Mouse (Mus musculus) lung, adult 2 months (tissue): Measurements from ENCODE around the gene Aco1. TPM values are rescaled to one million over a fixed set of nuclear protein-coding genes. Genes with fewer than 3 reads are reported as not detected.

Experiments used
- DNase-seq: peaks from one replicate; pipeline ENCODE4 v3.0.0; 2022
- H3K4me1 ChIP-seq: fragments of 200-500 bp; 2 replicates; pipeline ENCODE4 v1.6.1; 2011; ENCODE audit warnings: low read length; ENCODE audit not compliant: control insufficient read depth, insufficient read depth
- H3K4me3 ChIP-seq: fragments of 200-500 bp; replicated peaks from 2 replicates; pipeline ENCODE3; 2011; ENCODE audit warnings: low read depth, mild to moderate bottlenecking, control low read depth, low read length; ENCODE audit errors: extremely low read depth
- CTCF ChIP-seq: fragments of 200-500 bp; IDR thresholded peaks from 2 replicates; pipeline ENCODE4 v1.5.1; 2011; ENCODE audit warnings: mild to moderate bottlenecking, low read length, control low read depth; ENCODE audit not compliant: insufficient read depth
- POLR2A ChIP-seq: fragments of 200-500 bp; IDR thresholded peaks from 2 replicates; pipeline ENCODE4 v1.6.1; 2011; ENCODE audit warnings: low read depth, mild to moderate bottlenecking, control low read depth, low read length, borderline replicate concordance; ENCODE audit errors: extremely low read depth
- WGBS: fragments of 180-500 bp; shearing (Covaris S2); methylation state at CpG from one replicate; pipeline ENCODE4 v1.1.7; 2018; 5-methylcytosine and 5-hydroxymethylcytosine counted together
- polyA plus RNA-seq: library from polyadenylated mRNA; depleted of rRNA; stranded (reverse); fragments of >200 nt; gene quantifications from 2 replicates; pipeline ENCODE4 v1.2.3, GENCODE M21; 2012; rRNA removed

Gene Aco1
- polyA plus RNA-seq, 1 experiment = 35.4 TPM

- no peak for TF ChIP-seq CTCF
- 0 out of 2 replicates have a peak, but pooled peaks have one; percentile 40 for TF ChIP-seq POLR2A
- H3K4me1 ChIP-seq = peaks cover 6% of the 10 kb centered on the region
- DNase-seq = peak; percentile 61
- WGBS = 2% methylated on average over 35 of the region's 35 CpGs
- H3K4me3 ChIP-seq = peak within 1 kb of the TSS; percentile 92
Measured at GRCm38 (mm10) chr4:40239409-40240271, 96.8 kb downstream of the Aco1 start, which contains the start of gene Ddx58. Ddx58 (minus strand) TSS chr4:40239828.

GRCm38 (mm10) chr4:40240272-40240744 lies 97.4 kb downstream of the Aco1 start:
- Histone ChIP-seq H3K4me1 (peaks cover 6% of the 10 kb centered on the region), H3K4me3 (peak overlapping the region; percentile 73)
- no peak for DNase-seq
- TF ChIP-seq CTCF (no peak), POLR2A (no peak)
- 40% methylated on average over 5 of the region's 5 CpGs for WGBS

- TF ChIP-seq CTCF = no peak
- TF ChIP-seq POLR2A = no peak
- DNase-seq = no peak
- Histone ChIP-seq H3K4me1 (peaks cover 5% of the 10 kb centered on the region), H3K4me3 (no peak overlapping the region)
- WGBS = 50% methylated on average over 6 of the region's 6 CpGs
Measured at GRCm38 (mm10) chr4:40241928-40242327, 99.0 kb downstream of the Aco1 start.

- TF ChIP-seq CTCF = no peak
- no peak for TF ChIP-seq POLR2A
- no peak overlapping the region for H3K4me3 ChIP-seq
- WGBS = 83% methylated on average over 4 of the region's 4 CpGs
- H3K4me1 ChIP-seq = peaks cover 4% of the 10 kb centered on the region; the same call in 1 of the 2 replicates
- no peak for DNase-seq
Measured at GRCm38 (mm10) chr4:40243006-40243405, 100.1 kb downstream of the Aco1 start.

- WGBS = 68% methylated on average over 8 of the region's 8 CpGs
- Histone ChIP-seq H3K4me3 (no peak overlapping the region), H3K4me1 (peaks cover 4% of the 10 kb centered on the region; the same call in 1 of the 2 replicates)
- no peak for DNase-seq
- TF ChIP-seq POLR2A (no peak), CTCF (no peak)
Measured at GRCm38 (mm10) chr4:40244035-40244434, 101.2 kb downstream of the Aco1 start.

Other genes with a start within 250 kb of the Aco1 start
- 14.0 and 21.8 TPM in 2 replicates for gene Ddx58, start 96.7 kb downstream of the Aco1 start, polyA plus RNA-seq
- 15.2 and 22.2 TPM in 2 replicates for gene Smim27, start 126.5 kb downstream of the Aco1 start, polyA plus RNA-seq
- 4.0 and 5.3 TPM in 2 replicates for gene Topors, start 126.8 kb downstream of the Aco1 start, polyA plus RNA-seq
- 58.8 and 59.3 TPM in 2 replicates for gene Ndufb6, start 136.3 kb downstream of the Aco1 start, polyA plus RNA-seq